Mouse (Mus musculus) megakaryocyte progenitor cell, adult 5-6 weeks (primary cell): ENCODE data around the gene Zfp558. TPM values are rescaled to one million over a fixed set of nuclear protein-coding genes. Genes with fewer than 3 reads are reported as not detected.
"Not testable (repeated sequence)": the region's sequence is repeated elsewhere in the genome, so short reads cannot be mapped to it uniquely, and the experiment has no call there.

Experiments
- ATAC-seq: replicated peaks from 2 replicates; pipeline ENCODE4 v1.8.0; 2016; ENCODE audit warnings: mild to moderate bottlenecking, moderate TSS enrichment, inconsistent platforms; ENCODE audit not compliant: poor library complexity
- total RNA-seq, 2 experiments: library from RNA; stranded (forward) in 1 of 2; stranded (reverse) in 1 of 2; fragments of 157-497, 149-512 nt in 1 of 2; fragments of 200-1000 nt in 1 of 2; gene quantifications; 2 replicates each; pipeline versions ENCODE4 v1.2.3 to v1.2.4; 2015 to 2017

Zfp558 gene
- 2.8 and 3.3 TPM in 2 replicates for total RNA-seq (2015)
- total RNA-seq (2017) = 1.1 and 1.5 TPM in 2 replicates

- no peak for ATAC-seq
Observed at GRCm38 (mm10) chr9:18478168-18478567, at the start of gene Zfp558, which contains the start of gene Mbd3l1. Gene Zfp558 (minus strand): TSS chr9:18478268. Gene Mbd3l1 (plus strand): TSS chr9:18478359.

GRCm38 (mm10) chr9:18508098-18508497 lies 30.0 kb upstream of the Zfp558 start:
- ATAC-seq = no peak

GRCm38 (mm10) chr9:18473324-18474128 lies 4.5 kb downstream of the Zfp558 start:
- peak; percentile 97 for ATAC-seq

GRCm38 (mm10) chr9:18468005-18468404 lies 10.1 kb downstream of the Zfp558 start:
- peak; percentile 94 for ATAC-seq

GRCm38 (mm10) chr9:18467350-18467749 lies 10.7 kb downstream of the Zfp558 start:
- ATAC-seq = no peak

- no peak for ATAC-seq
Observed at GRCm38 (mm10) chr9:18456520-18456919, 21.5 kb downstream of the Zfp558 start.

- no peak for ATAC-seq
Observed at GRCm38 (mm10) chr9:18431687-18432086, 46.4 kb downstream of the Zfp558 start.

GRCm38 (mm10) chr9:18430354-18430753 lies 47.7 kb downstream of the Zfp558 start, which contains the start of gene Mbd3l2:
Gene Mbd3l2 (plus strand): TSS chr9:18430654.
- ATAC-seq = no peak

- not testable (repeated sequence) for ATAC-seq
Observed at GRCm38 (mm10) chr9:18412371-18412770, 65.7 kb downstream of the Zfp558 start.

Other genes with a start within 250 kb of the Zfp558 start
- 61.0 and 66.0 TPM in 2 replicates for gene Chordc1, start 186.1 kb downstream of the Zfp558 start, total RNA-seq (2015)
- 157 and 163 TPM in 2 replicates for gene Chordc1, start 186.1 kb downstream of the Zfp558 start, total RNA-seq (2017)
- gene Naalad2, start 75.3 kb downstream of the Zfp558 start, total RNA-seq (2015) = not detected in 2 replicates
- 0.04 TPM in 1 of 2 replicates, not detected in the other for gene Naalad2, start 75.3 kb downstream of the Zfp558 start, total RNA-seq (2017)
- gene Ubtfl1, start 73.8 kb downstream of the Zfp558 start, total RNA-seq (2015) = not detected in 2 replicates
- not detected in 2 replicates for gene Ubtfl1, start 73.8 kb downstream of the Zfp558 start, total RNA-seq (2017)
- gene Mbd3l2, start 47.6 kb downstream of the Zfp558 start, total RNA-seq (2015) = not detected in 2 replicates
- not detected in 2 replicates for gene Mbd3l2, start 47.6 kb downstream of the Zfp558 start, total RNA-seq (2017)
- not detected in 2 replicates for gene Mbd3l1, start 91 bp upstream of the Zfp558 start, total RNA-seq (2015)
- gene Mbd3l1, start 91 bp upstream of the Zfp558 start, total RNA-seq (2017) = not detected in 2 replicates
- gene Muc16, start 196.3 kb upstream of the Zfp558 start, total RNA-seq (2015) = not detected in 2 replicates
- gene Muc16, start 196.3 kb upstream of the Zfp558 start, total RNA-seq (2017) = not detected in 2 replicates